Mouse (Mus musculus) heart, postnatal 14 days (tissue): ENCODE measurements around the gene Mroh7. TPM values are rescaled to one million over a fixed set of nuclear protein-coding genes. Genes with fewer than 3 reads are reported as not detected.

ENCODE experiments used
- DNase-seq, 2 experiments: peaks; one replicate each; pipeline ENCODE4 v3.0.0; 2021 to 2022
- intact Hi-C: fragments of 180-260 bp; cut with DNase I; formaldehyde crosslinking; loops from one replicate; pipeline ENCODE4 v1.15.1; 2025
- total RNA-seq, 2 experiments: library from RNA; stranded (reverse); gene quantifications; 2 replicates each; pipeline ENCODE4 v1.2.3; 2021

The Mroh7 gene
- total RNA-seq, 2 experiments from 2014 or later, result 0.17 TPM; not detected in 1

DNA sequence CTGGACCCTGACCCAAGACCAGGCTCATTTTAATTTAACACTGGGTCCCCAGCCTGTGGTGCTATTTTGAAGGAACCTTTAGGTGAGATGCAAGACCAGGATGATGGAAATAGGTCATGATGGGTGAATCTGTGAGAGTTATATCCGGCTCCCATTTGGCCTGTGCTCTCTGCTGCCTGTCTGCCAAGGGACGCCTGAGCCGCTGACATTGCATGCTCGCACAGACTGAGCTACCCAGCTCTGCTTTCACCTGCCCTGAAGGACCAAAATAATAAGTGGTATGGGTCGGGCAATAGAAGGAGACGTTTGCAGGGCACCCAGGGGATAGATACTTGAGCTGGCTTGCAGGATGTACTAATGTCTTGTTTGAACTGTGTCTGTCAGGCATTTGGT is 86.5 kb downstream of the Mroh7 start:
- DNase-seq, result no peak
- intact Hi-C loops, result no loop called here

DNA sequence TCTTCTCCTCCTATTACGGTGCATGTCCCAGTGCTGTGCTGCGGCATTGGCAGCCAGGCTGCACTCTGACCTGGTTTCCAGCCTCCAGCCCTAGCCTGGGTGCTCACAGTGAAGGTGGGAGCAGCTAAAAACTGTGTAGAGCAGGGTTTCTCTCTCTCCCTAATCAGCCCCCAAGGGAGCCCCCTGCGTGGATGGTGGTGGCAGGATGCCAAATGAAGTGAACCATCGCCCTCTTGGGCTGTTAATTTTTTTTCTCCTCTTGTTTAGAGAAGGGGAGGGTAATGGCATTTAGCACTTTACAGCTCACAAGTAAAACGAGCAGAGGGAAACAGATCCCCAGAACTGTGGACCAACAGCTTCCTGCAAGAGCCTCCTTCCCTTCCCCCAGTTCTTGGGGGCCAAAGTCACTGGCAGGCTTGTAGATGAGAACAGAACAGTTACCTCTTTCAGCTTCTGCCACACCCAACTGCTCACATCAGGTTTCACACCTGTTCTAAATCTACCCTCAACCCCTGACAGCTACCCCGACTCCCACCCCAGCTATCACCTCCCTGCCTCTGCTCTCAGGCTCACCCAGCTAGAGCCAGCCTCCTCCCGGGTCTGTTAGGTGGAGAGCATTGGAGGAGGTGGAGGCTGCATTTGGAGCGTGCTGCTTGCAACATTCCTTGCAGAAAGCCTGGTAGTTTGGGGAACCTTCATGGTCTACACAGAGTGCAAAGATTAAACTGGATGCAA is 87.1 kb downstream of the Mroh7 start:
- no peak for DNase-seq
- intact Hi-C loops, result no loop called here

DNA sequence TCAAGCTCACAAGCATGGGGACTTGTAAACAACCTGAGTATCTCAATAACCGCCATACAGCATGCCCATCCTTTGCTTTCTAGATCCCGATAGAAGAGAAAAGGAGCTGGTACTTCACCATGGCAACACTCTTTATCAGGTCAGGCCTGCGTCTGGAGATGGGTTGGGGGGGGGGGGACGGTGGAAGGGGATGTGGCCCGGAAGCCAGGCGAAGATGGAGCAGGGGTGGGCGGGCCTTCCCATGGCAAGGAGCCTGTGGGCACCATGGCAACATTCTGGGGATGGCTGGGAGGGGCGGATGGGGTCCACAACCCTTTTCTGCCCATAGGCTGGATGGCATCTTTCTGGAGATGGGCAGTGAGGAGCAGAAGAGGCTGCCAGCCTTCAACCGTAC is 96.6 kb downstream of the Mroh7 start:
- DNase-seq, result no peak
- intact Hi-C loops, result loop anchor here (5.0 kb wide), 1 partner anchor 528 kb away; no protein-coding TSS in a partner anchor

DNA sequence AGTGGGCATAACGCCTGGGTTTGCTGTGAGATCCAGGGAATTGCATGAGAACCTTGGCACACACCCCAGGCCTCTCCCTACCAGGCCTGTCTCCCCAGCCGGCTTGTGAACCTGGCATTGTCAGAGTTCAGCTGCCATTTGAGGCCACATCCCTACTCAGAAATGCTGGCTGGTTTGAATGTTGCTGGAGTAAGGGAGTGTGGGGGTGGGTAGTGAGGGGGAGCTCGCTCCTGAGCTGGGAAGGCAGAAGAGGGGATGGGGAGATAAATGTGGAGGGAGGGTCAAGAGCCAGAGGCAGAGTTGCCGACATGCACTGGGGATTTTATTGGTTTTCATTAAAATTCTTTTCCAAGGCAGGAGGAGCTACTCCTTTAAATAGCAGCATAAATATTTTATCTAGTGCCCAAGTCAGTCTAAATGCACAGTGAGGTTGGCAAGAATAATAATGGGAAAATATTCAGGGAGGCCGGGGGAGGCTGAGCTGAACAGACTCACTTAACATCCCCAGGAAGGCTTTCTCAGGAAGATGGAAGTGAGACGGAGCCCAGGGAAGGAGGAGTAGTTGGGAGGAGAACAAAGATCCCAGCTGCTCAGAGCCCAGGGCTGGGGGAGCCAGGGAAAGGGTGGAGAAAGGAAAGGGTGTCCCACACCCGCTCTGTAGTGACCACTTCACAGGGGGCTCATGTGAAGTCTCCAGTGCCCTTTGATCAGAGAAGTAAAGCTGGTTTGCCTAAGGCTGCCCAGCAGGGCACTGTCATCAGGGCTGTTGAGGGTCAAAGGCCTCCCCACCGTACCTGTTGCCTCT is 97.2 kb downstream of the Mroh7 start:
- no peak for DNase-seq
- intact Hi-C loops, result loop anchor here (5.0 kb wide), 1 partner anchor 529 kb away; no protein-coding TSS in a partner anchor

DNA sequence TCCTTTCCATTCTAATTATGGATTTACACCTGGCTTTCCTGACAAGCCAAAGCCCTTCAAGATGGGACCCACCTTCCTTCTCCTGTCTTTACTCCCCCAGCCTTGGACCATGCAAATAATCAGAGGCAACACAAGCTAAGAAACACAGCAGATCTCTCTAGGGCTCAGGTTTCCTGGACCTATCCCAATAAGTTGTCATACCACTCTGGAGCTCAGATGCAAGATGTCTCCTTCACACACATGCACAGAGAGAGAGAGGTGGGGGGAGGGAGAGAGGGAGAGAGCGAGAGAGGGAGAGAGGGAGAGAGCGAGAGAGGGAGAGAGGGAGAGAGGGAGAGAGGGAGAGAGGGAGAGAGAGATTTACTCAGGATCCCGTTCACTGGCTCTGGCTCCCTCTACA is 98.4 kb downstream of the Mroh7 start:
- intact Hi-C loops, result loop anchor here (5.0 kb wide), 1 partner anchor 530 kb away; no protein-coding TSS in a partner anchor
- DNase-seq, result no peak

Other genes with a start within 250 kb of the Mroh7 start
- gene Bsnd, start 238.6 kb downstream of the Mroh7 start, total RNA-seq, result not detected
- gene Dhcr24, start 169.9 kb downstream of the Mroh7 start, total RNA-seq, result 1 to 10 TPM; 2.5 to 3.8 TPM
- not detected for gene Lexm, start 113.7 kb downstream of the Mroh7 start, total RNA-seq
- under 1 TPM; 0.15 to 0.24 TPM for gene Ttc22, start 108.5 kb downstream of the Mroh7 start, total RNA-seq
- 1 to 10 TPM; 4.7 to 5.2 TPM for gene Pars2, start 79.9 kb downstream of the Mroh7 start, total RNA-seq
- 10 to 100 TPM; 18.7 to 19.7 TPM for gene Ttc4, start 52.0 kb downstream of the Mroh7 start, total RNA-seq
- under 1 TPM; 0.50 to 0.51 TPM for gene Fam151a, start 3.0 kb upstream of the Mroh7 start, total RNA-seq
- gene Acot11, start 74.1 kb upstream of the Mroh7 start, total RNA-seq, result 10 to 100 TPM; 27.8 to 30.3 TPM
- gene Ssbp3, start 179.8 kb upstream of the Mroh7 start, total RNA-seq, result 10 to 100 TPM; 42.5 to 46.9 TPM